In the genomic region with DNA sequence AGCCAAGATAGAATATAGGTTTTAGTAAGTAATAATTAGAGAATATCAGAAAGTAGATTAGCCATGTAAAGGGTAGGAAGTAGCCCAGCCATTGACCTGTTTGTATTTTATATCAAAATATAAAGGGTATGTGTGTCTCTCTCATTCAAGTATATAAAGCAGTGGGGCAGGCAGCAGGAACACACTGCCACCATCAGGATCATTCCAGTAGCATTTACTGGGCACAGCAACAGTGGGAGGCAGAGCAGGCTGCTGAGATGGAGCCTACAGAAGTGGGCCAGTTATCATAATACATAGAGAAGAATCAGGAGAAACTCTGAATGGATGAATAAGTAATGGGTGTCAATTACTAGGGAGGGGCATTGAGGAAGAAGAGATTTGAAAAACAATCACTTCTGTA, we compare ENCODE assay signal across 16 mouse cellular contexts.
DNase-seq lines count a peak whose midpoint lies in the region; ATAC-seq and TF ChIP-seq lines count a peak whose summit lies in the region.
"Had no signal": no experiment of that assay in that cellular context is flagged by ENCODE, and none has a peak within 500 bp of the region (broad histone marks: within the 10 kb centered on the region; RNA-seq: fewer than 3 reads in every experiment).

No protein-coding gene starts in this region.

- DNase-seq in cerebellum, adult 2 months, result no peak
- DNase-seq in cerebellum, adult 18-20 months, result no peak
- DNase-seq in lung, postnatal 0 days (ENCODE audit: low spot score), result no peak
- DNase-seq in lung, postnatal 25 days (ENCODE audit: low spot score), result no peak
- DNase-seq in brain, adult 2 months (ENCODE audit: low read depth, low spot score), result peak; percentile 18
- no peak for DNase-seq in left cerebral cortex, adult 8-10 months (ENCODE audit: low spot score in 2 of 2)
- DNase-seq: cerebellum, adult 9-11 months; gastrocnemius, postnatal 25 days; heart, postnatal 4 days; layer of hippocampus, adult 9-11 months; thymus, postnatal 14 days had no signal

- H3K27ac ChIP-seq in cerebellum, adult 2 months (ENCODE audit: insufficient read depth, low read length), result no peak overlapping the region
- H3K27ac ChIP-seq in intestine, postnatal 0 days (ENCODE audit: low read depth, low read length), result no peak overlapping the region
- no peak overlapping the region for H3K27ac ChIP-seq in intestine, embryonic 16.5 days (ENCODE audit: low read length)
- no peak overlapping the region for H3K27ac ChIP-seq in lung, postnatal 0 days (ENCODE audit: low read length)
- H3K27ac ChIP-seq: liver, embryonic 15.5 days; macrophage had no signal

- peak; percentile 34; the same call in 1 of the 2 replicates for TF ChIP-seq CTCF in cerebellum, adult 2 months (IDR thresholded peaks at IDR 0.05; ENCODE audit: borderline replicate concordance, insufficient read depth, low read depth, low read length)
- TF ChIP-seq CTCF in intestine, postnatal 0 days (IDR thresholded peaks at IDR 0.05; ENCODE audit: low read depth), result peak; percentile 45
- TF ChIP-seq CTCF in lung, postnatal 0 days (IDR thresholded peaks at IDR 0.05), result peak; percentile 34

- H3K4me2 ChIP-seq in intestine, postnatal 0 days (replicated peaks; ENCODE audit: low read depth), result no peak overlapping the region
- no peak overlapping the region for H3K4me2 ChIP-seq in intestine, embryonic 16.5 days (ENCODE audit: low read depth, low read length)
- H3K4me2 ChIP-seq in lung, postnatal 0 days (replicated peaks; ENCODE audit: low read depth, low read length), result no peak overlapping the region
- H3K4me2 ChIP-seq: heart, embryonic 11.5 days; liver, embryonic 15.5 days had no signal

- peaks cover 3% of the 10 kb centered on the region; the same call in 1 of the 2 replicates for H3K36me3 ChIP-seq in intestine, postnatal 0 days (ENCODE audit: control insufficient read depth, insufficient read depth)
- no peaks in the 10 kb centered on the region for H3K36me3 ChIP-seq in intestine, embryonic 16.5 days (ENCODE audit: control insufficient read depth, insufficient read depth, low read length)
- H3K36me3 ChIP-seq in lung, postnatal 0 days (ENCODE audit: insufficient read depth, low read length), result no peaks in the 10 kb centered on the region
- H3K36me3 ChIP-seq: liver, embryonic 15.5 days had no signal

- no peaks in the 10 kb centered on the region for H3K4me1 ChIP-seq in cerebellum, adult 2 months (ENCODE audit: control insufficient read depth, insufficient read depth, low read length)
- H3K4me1 ChIP-seq in intestine, postnatal 0 days (replicated peaks; ENCODE audit: control insufficient read depth, insufficient read depth, low read length), result no peaks in the 10 kb centered on the region
- H3K4me1 ChIP-seq in intestine, embryonic 16.5 days (ENCODE audit: control insufficient read depth, insufficient read depth, low read length), result no peaks in the 10 kb centered on the region
- no peaks in the 10 kb centered on the region for H3K4me1 ChIP-seq in lung, postnatal 0 days (ENCODE audit: insufficient read depth, low read depth, low read length)
- H3K4me1 ChIP-seq: liver, embryonic 15.5 days had no signal

- no peaks in the 10 kb centered on the region for H3K27me3 ChIP-seq in cerebellum, adult 2 months (ENCODE audit: control insufficient read depth, insufficient read depth, low read length)
- H3K27me3 ChIP-seq in intestine, postnatal 0 days (replicated peaks; ENCODE audit: control insufficient read depth, insufficient read depth, low read length), result no peaks in the 10 kb centered on the region
- no peaks in the 10 kb centered on the region for H3K27me3 ChIP-seq in intestine, embryonic 16.5 days (replicated peaks; ENCODE audit: control insufficient read depth, insufficient read depth, low read length)
- H3K27me3 ChIP-seq in lung, postnatal 0 days (replicated peaks; ENCODE audit: insufficient read depth, low read length), result no peaks in the 10 kb centered on the region
- H3K27me3 ChIP-seq: liver, embryonic 15.5 days had no signal

- no peak for ATAC-seq in intestine, postnatal 0 days
- no peak for ATAC-seq in intestine, embryonic 16.5 days
- ATAC-seq in lung, postnatal 0 days, result no peak

- no peaks in the 10 kb centered on the region for H3K9me3 ChIP-seq in intestine, postnatal 0 days (ENCODE audit: control insufficient read depth)
- no peaks in the 10 kb centered on the region for H3K9me3 ChIP-seq in intestine, embryonic 16.5 days (ENCODE audit: control insufficient read depth, low read length)
- no peaks in the 10 kb centered on the region for H3K9me3 ChIP-seq in lung, postnatal 0 days (ENCODE audit: low read length)
- H3K9me3 ChIP-seq: liver, embryonic 15.5 days had no signal

- no peak overlapping the region for H3K9ac ChIP-seq in intestine, postnatal 0 days (ENCODE audit: low read depth, low read length)
- no peak overlapping the region for H3K9ac ChIP-seq in intestine, embryonic 16.5 days (ENCODE audit: low read depth, low read length)
- H3K9ac ChIP-seq in lung, postnatal 0 days (replicated peaks; ENCODE audit: low read depth), result no peak overlapping the region
- H3K9ac ChIP-seq: liver, embryonic 15.5 days had no signal

- no peak for TF ChIP-seq EP300 in lung, postnatal 0 days (IDR thresholded peaks at IDR 0.05)

- no peak overlapping the region for H3K4me3 ChIP-seq in cerebellum, adult 2 months (replicated peaks; ENCODE audit: insufficient read depth, low read depth, low read length)
- H3K4me3 ChIP-seq in intestine, postnatal 0 days (ENCODE audit: low read depth, low read length), result no peak overlapping the region
- H3K4me3 ChIP-seq in intestine, embryonic 16.5 days (ENCODE audit: low read length), result no peak overlapping the region
- H3K4me3 ChIP-seq in lung, postnatal 0 days (ENCODE audit: low read depth, low read length), result no peak overlapping the region
- H3K4me3 ChIP-seq: liver, embryonic 15.5 days had no signal

- TF ChIP-seq POLR2A in cerebellum, adult 2 months (IDR thresholded peaks at IDR 0.05; ENCODE audit: borderline replicate concordance, insufficient read depth, low read length), result no peak
